Mouse (Mus musculus) midbrain, embryonic 11.5 days (tissue): ENCODE measurements around the gene Adcy6. TPM values are rescaled to one million over a fixed set of nuclear protein-coding genes. Genes with fewer than 3 reads are reported as not detected.
"Not testable (repeated sequence)": the region's sequence is repeated elsewhere in the genome, so short reads cannot be mapped to it uniquely, and the experiment has no call there.

Experiments used
- ATAC-seq: fragments of 200-750 bp; cut with Nextera tagmentation; 2 replicates; pipeline ENCODE4 v1.8.0; 2017; ENCODE audit warnings: moderate TSS enrichment, moderate library complexity; ENCODE audit not compliant: low FRiP score
- DNase-seq: peaks from one replicate; pipeline ENCODE4 v3.0.0; 2015; ENCODE audit warnings: low spot score; ENCODE audit errors: missing footprints
- H3K27ac ChIP-seq: fragments of 300-500 bp; sonication (generic); 2 replicates; pipeline ENCODE4 v1.5.1; 2014; ENCODE audit warnings: low read depth, low read length
- H3K27me3 ChIP-seq: fragments of 300-500 bp; sonication (generic); 2 replicates; pipeline ENCODE4 v1.6.1; 2014; ENCODE audit warnings: mild to moderate bottlenecking, low read length, moderate library complexity, mixed read lengths; ENCODE audit not compliant: control insufficient read depth, insufficient read depth
- H3K36me3 ChIP-seq: fragments of 300-500 bp; sonication (generic); 2 replicates; pipeline ENCODE4 v1.6.1; 2014; ENCODE audit warnings: mild to moderate bottlenecking, low read length, moderate library complexity, mixed read lengths; ENCODE audit not compliant: control insufficient read depth, insufficient read depth
- H3K4me1 ChIP-seq: fragments of 300-500 bp; sonication (generic); 2 replicates; pipeline ENCODE4 v1.6.1; 2014; ENCODE audit warnings: low read length; ENCODE audit not compliant: control insufficient read depth, insufficient read depth
- H3K4me2 ChIP-seq: fragments of 300-500 bp; sonication (generic); 2 replicates; pipeline ENCODE4 v1.6.1; 2014; ENCODE audit warnings: mild to moderate bottlenecking, moderate library complexity
- H3K4me3 ChIP-seq: fragments of 300-500 bp; sonication (generic); 2 replicates; pipeline ENCODE4 v1.5.1; 2014; ENCODE audit warnings: low read depth, low read length
- H3K9ac ChIP-seq: fragments of 300-500 bp; sonication (generic); 2 replicates; pipeline ENCODE4 v1.6.1; 2014; ENCODE audit warnings: low read length
- H3K9me3 ChIP-seq: fragments of 300-500 bp; sonication (generic); 2 replicates; pipeline ENCODE4 v1.6.1; 2016; ENCODE audit warnings: low read length; ENCODE audit not compliant: control insufficient read depth
- WGBS: fragments of 180-500 bp; shearing (Covaris S2); extraction: QIAGEN DNeasy Blood & Tissue Kit; methylation state at CpG from one replicate; pipeline ENCODE4 v1.1.7; 2014; 5-methylcytosine and 5-hydroxymethylcytosine counted together
- polyA plus RNA-seq: library from polyadenylated mRNA; unstranded; fragments of >200 nt; fragmentation: Nextera tagmentation; extraction: Ambion mirVana; gene quantifications from 2 replicates; pipeline ENCODE4 v1.2.1, GENCODE M21; 2014

Adcy6 gene
- polyA plus RNA-seq, 1 experiment from 2014 or later = 9.3 TPM

DNA sequence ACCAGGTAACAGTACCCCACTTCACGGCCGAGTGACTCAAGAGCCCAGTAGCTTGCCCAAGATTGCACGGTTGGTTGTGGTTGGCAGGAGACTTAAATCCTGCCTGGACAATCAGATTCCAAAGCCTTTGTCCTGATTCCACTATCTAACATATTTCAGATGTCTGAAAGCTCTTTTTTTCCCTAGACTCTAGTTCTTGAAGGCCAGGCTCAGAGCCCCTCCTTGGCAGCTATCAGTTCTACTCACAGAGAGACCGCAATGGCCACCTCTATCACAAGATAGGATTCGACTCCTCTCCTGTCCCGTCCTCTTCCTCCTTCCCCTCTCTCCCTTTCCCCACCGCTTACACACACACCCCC, 8.1 kb downstream of the Adcy6 start:
- DNase-seq = no peak
- no peak for ATAC-seq
- H3K27ac ChIP-seq = no peak overlapping the region
- H3K36me3 ChIP-seq = peaks cover 18% of the 10 kb centered on the region
- H3K4me2 ChIP-seq = no peak overlapping the region
- H3K4me1 ChIP-seq = peaks cover 1% of the 10 kb centered on the region; the same call in 1 of the 2 replicates
- H3K27me3 ChIP-seq = no peaks in the 10 kb centered on the region
- H3K9me3 ChIP-seq = no peaks in the 10 kb centered on the region
- H3K9ac ChIP-seq = no peak overlapping the region
- no peak overlapping the region for H3K4me3 ChIP-seq
- WGBS = 76% methylated on average over 7 of the region's 7 CpGs

DNA sequence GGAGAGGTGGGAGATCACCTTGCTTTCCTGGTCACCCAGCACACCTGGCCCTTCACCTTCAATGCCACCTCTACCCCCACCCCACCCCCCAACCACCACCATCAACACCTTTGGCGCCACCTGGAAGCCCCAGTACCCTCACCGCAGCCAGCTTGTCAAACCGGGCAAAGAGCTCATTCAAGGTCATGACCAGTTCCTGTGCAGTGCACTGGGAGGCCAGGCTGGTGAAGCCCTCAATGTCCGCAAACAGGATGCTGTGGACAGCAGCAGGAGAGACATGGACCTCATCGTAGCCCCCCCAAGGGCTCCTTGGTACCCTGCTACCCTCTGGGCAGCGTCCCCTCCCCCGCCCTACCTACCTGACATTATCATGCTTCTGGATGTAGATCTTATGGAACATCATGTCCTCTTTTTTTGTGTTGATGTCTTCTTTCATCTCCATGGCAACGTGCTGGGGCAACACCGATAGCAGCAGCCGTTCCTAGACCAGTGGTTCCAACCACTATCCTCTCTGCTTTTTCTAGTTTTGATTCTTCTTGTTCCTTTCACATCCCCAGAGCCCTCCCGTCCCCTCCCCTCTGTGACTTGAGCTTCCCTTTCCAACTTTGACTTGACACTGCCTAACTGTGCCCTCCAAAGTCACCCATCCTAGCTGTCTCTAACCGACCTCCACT, 9.7 kb downstream of the Adcy6 start:
- Histone ChIP-seq H3K27me3 (no peaks in the 10 kb centered on the region), H3K36me3 (peaks cover 24% of the 10 kb centered on the region), H3K27ac (no peak overlapping the region), H3K4me2 (no peak overlapping the region), H3K4me3 (no peak overlapping the region), H3K9ac (no peak overlapping the region), H3K9me3 (no peaks in the 10 kb centered on the region), H3K4me1 (no peaks in the 10 kb centered on the region)
- 85% methylated on average over 12 of the region's 12 CpGs for WGBS
- ATAC-seq (no peak), DNase-seq (no peak)

- Histone ChIP-seq H3K9ac (no peak overlapping the region), H3K36me3 (peaks cover 33% of the 10 kb centered on the region), H3K27me3 (no peaks in the 10 kb centered on the region), H3K4me3 (no peak overlapping the region), H3K27ac (no peak overlapping the region), H3K9me3 (no peaks in the 10 kb centered on the region), H3K4me1 (no peaks in the 10 kb centered on the region), H3K4me2 (no peak overlapping the region)
- DNase-seq = no peak
- no peak for ATAC-seq
- 95% methylated on average over 14 of the region's 14 CpGs for WGBS
Measured at GRCm38 (mm10) chr15:98596609-98597008, 13.3 kb downstream of the Adcy6 start.

GRCm38 (mm10) chr15:98595049-98595448, 14.8 kb downstream of the Adcy6 start:
- DNase-seq (no peak), ATAC-seq (no peak)
- H3K9ac ChIP-seq = no peak overlapping the region
- H3K9me3 ChIP-seq = no peaks in the 10 kb centered on the region
- no peaks in the 10 kb centered on the region for H3K27me3 ChIP-seq
- 92% methylated on average over 5 of the region's 5 CpGs for WGBS
- peaks cover 31% of the 10 kb centered on the region for H3K36me3 ChIP-seq
- no peak overlapping the region for H3K4me2 ChIP-seq
- H3K4me3 ChIP-seq = no peak overlapping the region
- H3K4me1 ChIP-seq = no peaks in the 10 kb centered on the region
- H3K27ac ChIP-seq = no peak overlapping the region

DNA sequence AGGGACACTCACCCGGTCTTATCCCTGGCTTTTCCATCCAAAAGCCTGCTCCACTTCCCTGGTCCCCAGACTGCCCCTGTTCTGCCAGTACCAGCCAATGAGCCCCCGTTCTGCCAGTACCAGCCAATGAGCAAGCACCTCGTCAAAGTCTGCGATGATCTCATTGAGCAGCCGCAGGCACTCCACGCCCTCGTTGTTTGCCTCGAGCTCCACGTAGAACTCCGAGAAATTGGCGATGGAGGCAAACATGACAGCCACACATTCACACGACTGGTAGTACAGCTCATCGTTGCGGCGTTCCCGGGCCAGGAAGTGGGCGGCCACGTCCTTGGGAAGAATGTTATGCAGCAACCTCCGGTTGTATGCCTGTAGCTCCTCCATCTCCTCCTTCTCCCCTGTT, 15.7 kb downstream of the Adcy6 start:
- WGBS = 83% methylated on average over 19 of the region's 19 CpGs
- H3K36me3 ChIP-seq = peaks cover 34% of the 10 kb centered on the region

GRCm38 (mm10) chr15:98591396-98591795, 18.5 kb downstream of the Adcy6 start:
- Histone ChIP-seq H3K4me3 (no peak overlapping the region), H3K4me2 (no peak overlapping the region), H3K9ac (no peak overlapping the region), H3K4me1 (no peaks in the 10 kb centered on the region), H3K9me3 (no peaks in the 10 kb centered on the region), H3K36me3 (peaks cover 22% of the 10 kb centered on the region), H3K27me3 (no peaks in the 10 kb centered on the region), H3K27ac (no peak overlapping the region)
- ATAC-seq = no peak
- WGBS = 67% methylated on average over 4 of the region's 4 CpGs
- DNase-seq = no peak

More for the DNA sequence above, 15.7 kb downstream of the Adcy6 start:
- Histone ChIP-seq H3K27me3 (no peaks in the 10 kb centered on the region), H3K4me2 (no peak overlapping the region), H3K27ac (no peak overlapping the region), H3K9me3 (no peaks in the 10 kb centered on the region), H3K4me1 (no peaks in the 10 kb centered on the region), H3K9ac (no peak overlapping the region), H3K4me3 (no peak overlapping the region)
- DNase-seq (no peak), ATAC-seq (no peak)

DNA sequence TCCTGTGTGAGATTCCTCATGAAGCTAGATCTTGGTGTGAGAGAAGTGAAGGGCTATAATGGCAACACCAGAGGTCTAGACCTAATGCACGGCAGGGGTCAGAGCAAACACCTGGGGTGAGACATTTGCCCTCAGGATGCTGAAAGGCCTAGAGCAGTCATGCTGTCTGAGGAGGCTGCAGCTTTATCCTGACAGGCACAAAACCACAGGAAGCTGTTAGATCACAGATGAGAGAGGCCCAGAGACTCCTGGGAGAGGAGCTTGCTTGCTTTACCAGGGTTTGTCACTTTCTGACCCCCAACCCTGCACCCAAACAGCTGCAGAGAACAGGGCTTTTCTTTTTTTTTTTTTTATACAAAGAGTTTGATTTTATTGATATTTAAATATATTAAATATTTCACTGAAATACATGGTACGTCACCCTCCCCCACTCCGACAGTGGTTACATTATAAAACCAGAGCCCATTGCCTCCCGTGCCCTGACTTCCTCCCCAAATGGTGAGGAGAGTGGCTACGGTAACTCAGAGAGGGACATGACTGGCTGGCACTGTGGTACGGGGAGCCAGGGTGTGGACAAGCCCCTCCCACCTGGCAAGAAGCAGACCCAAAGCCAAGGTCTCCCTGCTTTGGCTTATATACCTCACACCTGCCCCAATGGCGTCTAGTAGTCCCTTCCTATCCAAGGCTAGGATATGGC, 20.1 kb downstream of the Adcy6 start:
- no peaks in the 10 kb centered on the region for H3K4me1 ChIP-seq

GRCm38 (mm10) chr15:98587751-98588150, 22.1 kb downstream of the Adcy6 start:
- ATAC-seq (no peak), DNase-seq (no peak)
- no peak overlapping the region for H3K4me3 ChIP-seq
- H3K9me3 ChIP-seq = no peaks in the 10 kb centered on the region
- peaks cover 7% of the 10 kb centered on the region for H3K36me3 ChIP-seq
- no peak overlapping the region for H3K27ac ChIP-seq
- 87% methylated on average over 11 of the region's 11 CpGs for WGBS
- no peak overlapping the region for H3K4me2 ChIP-seq
- no peaks in the 10 kb centered on the region for H3K4me1 ChIP-seq
- H3K9ac ChIP-seq = no peak overlapping the region
- no peaks in the 10 kb centered on the region for H3K27me3 ChIP-seq

More for the DNA sequence above, 20.1 kb downstream of the Adcy6 start:
- Histone ChIP-seq H3K36me3 (peaks cover 15% of the 10 kb centered on the region), H3K4me2 (no peak overlapping the region), H3K27me3 (no peaks in the 10 kb centered on the region), H3K4me3 (no peak overlapping the region), H3K27ac (no peak overlapping the region), H3K9ac (no peak overlapping the region), H3K9me3 (no peaks in the 10 kb centered on the region)
- ATAC-seq = no peak
- WGBS = 79% methylated on average over 7 of the region's 7 CpGs
- DNase-seq = no peak

DNA sequence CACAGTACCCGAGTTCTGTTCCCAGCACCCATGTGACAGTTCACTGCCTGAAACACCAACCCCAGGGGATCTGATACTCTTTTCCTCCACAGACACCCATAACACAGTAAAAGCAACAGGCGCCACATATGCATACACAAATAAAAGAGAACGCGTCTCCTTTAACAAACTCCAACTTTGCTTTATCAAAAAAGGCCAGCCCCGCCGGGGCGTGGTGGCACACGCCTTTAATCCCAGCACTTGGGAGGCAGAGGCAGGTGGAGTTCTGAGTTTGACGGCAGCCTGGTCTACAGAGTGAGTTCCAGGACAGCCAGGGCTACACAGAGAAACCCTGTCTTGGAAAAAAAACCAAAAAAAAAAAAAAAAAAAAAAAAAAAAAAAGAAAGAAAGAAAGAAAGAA, 23.7 kb downstream of the Adcy6 start:
- H3K9me3 ChIP-seq, H3K27ac ChIP-seq, H3K4me3 ChIP-seq, DNase-seq, H3K4me2 ChIP-seq, H3K36me3 ChIP-seq, H3K4me1 ChIP-seq, H3K9ac ChIP-seq, ATAC-seq, H3K27me3 ChIP-seq: not testable (repeated sequence)
- WGBS = 77% methylated on average over 9 of the region's 9 CpGs
